Mouse (Mus musculus): ENCODE results near the gene Iqcf5. TPM values are rescaled to one million over a fixed set of nuclear protein-coding genes. Genes with fewer than 3 reads are reported as not detected.

Gene Iqcf5
- polyA plus RNA-seq, 1 experiment from 2014 or later: not detected

- peaks cover under 1% of the 10 kb centered on the region; the same call in 1 of the 2 replicates for H3K36me3 ChIP-seq
- peaks cover 45% of the 10 kb centered on the region for H3K4me1 ChIP-seq
- no peak overlapping the region for H3K4me2 ChIP-seq
- H3K27ac ChIP-seq: no peak overlapping the region
- H3K9me3 ChIP-seq (replicated peaks): no peaks in the 10 kb centered on the region
- 0 out of 2 replicates have a peak, but pooled peaks cover 3% of the 10 kb centered on the region for H3K27me3 ChIP-seq (replicated peaks)
- 65% methylated on average over 5 of the region's 5 CpGs for WGBS (ENCODE audit: insufficient replicate concordance)
- no peak overlapping the region for H3K4me3 ChIP-seq
- 0 out of 2 replicates have a peak overlapping the region, but pooled peaks have one; percentile 2 for H3K9ac ChIP-seq
- ATAC-seq: no peak
Measured at GRCm38 (mm10) chr9:106473753-106474105, 40.6 kb upstream of the Iqcf5 start.

GRCm38 (mm10) chr9:106474456-106474855 is 39.9 kb upstream of the Iqcf5 start:
- no peak for ATAC-seq
- WGBS (ENCODE audit: insufficient replicate concordance): 11% methylated on average over 6 of the region's 6 CpGs
- H3K9me3 ChIP-seq (replicated peaks): no peaks in the 10 kb centered on the region
- 0 out of 2 replicates have a peak, but pooled peaks cover 3% of the 10 kb centered on the region for H3K27me3 ChIP-seq (replicated peaks)
- H3K9ac ChIP-seq: no peak overlapping the region
- no peak overlapping the region for H3K27ac ChIP-seq
- peaks cover 7% of the 10 kb centered on the region; the same call in 1 of the 2 replicates for H3K36me3 ChIP-seq
- H3K4me1 ChIP-seq: peaks cover 45% of the 10 kb centered on the region
- H3K4me3 ChIP-seq: no peak overlapping the region
- no peak overlapping the region; the same call in 1 of the 2 replicates for H3K4me2 ChIP-seq

GRCm38 (mm10) chr9:106475046-106475445 is 39.3 kb upstream of the Iqcf5 start:
- Histone ChIP-seq H3K27ac (no peak overlapping the region), H3K4me3 (no peak overlapping the region), H3K9me3 (replicated peaks) (no peaks in the 10 kb centered on the region), H3K4me2 (peak overlapping the region; percentile 1; the same call in 1 of the 2 replicates), H3K27me3 (replicated peaks) (0 out of 2 replicates have a peak, but pooled peaks cover 3% of the 10 kb centered on the region), H3K36me3 (peaks cover 13% of the 10 kb centered on the region), H3K9ac (no peak overlapping the region), H3K4me1 (peaks cover 45% of the 10 kb centered on the region)
- 63% methylated on average over 7 of the region's 7 CpGs for WGBS (ENCODE audit: insufficient replicate concordance)
- no peak for ATAC-seq

GRCm38 (mm10) chr9:106475663-106476001 is 38.7 kb upstream of the Iqcf5 start, which contains the start of gene Rrp9:
TSS of gene Rrp9 (plus strand) at chr9:106475963.
- H3K36me3 ChIP-seq: peaks cover 19% of the 10 kb centered on the region
- no peak within 1 kb of the TSS for H3K9ac ChIP-seq
- H3K9me3 ChIP-seq (replicated peaks): no peaks in the 10 kb centered on the region
- H3K4me3 ChIP-seq: peak within 1 kb of the TSS; percentile 8; the same call in 1 of the 2 replicates
- peak within 1 kb of the TSS; percentile 85 for H3K4me2 ChIP-seq
- 72% methylated on average over 10 of the region's 10 CpGs for WGBS (ENCODE audit: insufficient replicate concordance)
- ATAC-seq: no peak
- H3K27ac ChIP-seq: peak within 1 kb of the TSS; percentile 4; the same call in 1 of the 2 replicates
- H3K4me1 ChIP-seq: peaks cover 45% of the 10 kb centered on the region
- 0 out of 2 replicates have a peak, but pooled peaks cover 3% of the 10 kb centered on the region for H3K27me3 ChIP-seq (replicated peaks)

GRCm38 (mm10) chr9:106476002-106476923 is 38.1 kb upstream of the Iqcf5 start:
- peak; percentile 4 for ATAC-seq
- Histone ChIP-seq H3K27ac (peak overlapping the region; percentile 4; the same call in 1 of the 2 replicates), H3K4me1 (peaks cover 45% of the 10 kb centered on the region), H3K4me3 (peak overlapping the region; percentile 8; the same call in 1 of the 2 replicates), H3K36me3 (peaks cover 25% of the 10 kb centered on the region), H3K27me3 (replicated peaks) (0 out of 2 replicates have a peak, but pooled peaks cover under 1% of the 10 kb centered on the region), H3K9ac (no peak overlapping the region), H3K4me2 (peak overlapping the region; percentile 85), H3K9me3 (replicated peaks) (no peaks in the 10 kb centered on the region)
- 13% methylated on average over 16 of the region's 16 CpGs for WGBS (ENCODE audit: insufficient replicate concordance)

- Histone ChIP-seq H3K9me3 (replicated peaks) (no peaks in the 10 kb centered on the region), H3K9ac (peak within 1 kb of the TSS; percentile 61), H3K27me3 (replicated peaks) (no peaks in the 10 kb centered on the region), H3K4me3 (peak within 1 kb of the TSS; percentile 69), H3K36me3 (peaks cover 33% of the 10 kb centered on the region), H3K4me1 (peaks cover 45% of the 10 kb centered on the region), H3K4me2 (peak within 1 kb of the TSS; percentile 85), H3K27ac (peak within 1 kb of the TSS; percentile 4; the same call in 1 of the 2 replicates)
- WGBS (ENCODE audit: insufficient replicate concordance): under 1% methylated on average over 41 of the region's 41 CpGs
- peak; percentile 97 for ATAC-seq
Measured at GRCm38 (mm10) chr9:106476924-106477484, 37.4 kb upstream of the Iqcf5 start, which contains the start of gene Parp3. TSS of gene Parp3 (minus strand) at chr9:106476949.

GRCm38 (mm10) chr9:106477649-106478048 is 36.7 kb upstream of the Iqcf5 start:
- peak overlapping the region; percentile 85 for H3K4me2 ChIP-seq
- no peaks in the 10 kb centered on the region for H3K9me3 ChIP-seq (replicated peaks)
- 1% methylated on average over 16 of the region's 16 CpGs for WGBS (ENCODE audit: insufficient replicate concordance)
- H3K4me3 ChIP-seq: peak overlapping the region; percentile 69
- peaks cover 45% of the 10 kb centered on the region for H3K4me1 ChIP-seq
- H3K27me3 ChIP-seq (replicated peaks): no peaks in the 10 kb centered on the region
- peaks cover 39% of the 10 kb centered on the region for H3K36me3 ChIP-seq
- peak overlapping the region; percentile 61 for H3K9ac ChIP-seq
- ATAC-seq: no peak
- H3K27ac ChIP-seq: no peak overlapping the region

- Histone ChIP-seq H3K4me1 (peaks cover 45% of the 10 kb centered on the region), H3K27me3 (replicated peaks) (no peaks in the 10 kb centered on the region), H3K4me3 (peak overlapping the region; percentile 69), H3K27ac (no peak overlapping the region), H3K9ac (peak overlapping the region; percentile 61), H3K36me3 (peaks cover 44% of the 10 kb centered on the region), H3K4me2 (peak overlapping the region; percentile 85), H3K9me3 (replicated peaks) (no peaks in the 10 kb centered on the region)
- WGBS (ENCODE audit: insufficient replicate concordance): 59% methylated on average over 9 of the region's 9 CpGs
- ATAC-seq: no peak
Measured at GRCm38 (mm10) chr9:106478101-106478500, 36.3 kb upstream of the Iqcf5 start.

GRCm38 (mm10) chr9:106480541-106480940 is 33.8 kb upstream of the Iqcf5 start:
- no peaks in the 10 kb centered on the region for H3K9me3 ChIP-seq (replicated peaks)
- H3K4me2 ChIP-seq: no peak overlapping the region
- no peak for ATAC-seq
- H3K27ac ChIP-seq: no peak overlapping the region
- 82% methylated on average over 7 of the region's 7 CpGs for WGBS (ENCODE audit: insufficient replicate concordance)
- H3K9ac ChIP-seq: no peak overlapping the region
- H3K4me1 ChIP-seq: peaks cover 27% of the 10 kb centered on the region
- H3K4me3 ChIP-seq: no peak overlapping the region
- H3K36me3 ChIP-seq: peaks cover 68% of the 10 kb centered on the region
- no peaks in the 10 kb centered on the region for H3K27me3 ChIP-seq (replicated peaks)

GRCm38 (mm10) chr9:106481075-106481474 is 33.3 kb upstream of the Iqcf5 start:
- Histone ChIP-seq H3K27me3 (replicated peaks) (no peaks in the 10 kb centered on the region), H3K36me3 (peaks cover 74% of the 10 kb centered on the region), H3K4me2 (no peak overlapping the region), H3K9me3 (replicated peaks) (no peaks in the 10 kb centered on the region), H3K9ac (no peak overlapping the region), H3K27ac (no peak overlapping the region), H3K4me1 (peaks cover 21% of the 10 kb centered on the region), H3K4me3 (no peak overlapping the region)
- no peak for ATAC-seq
- WGBS (ENCODE audit: insufficient replicate concordance): 81% methylated on average over 15 of the region's 15 CpGs

- Histone ChIP-seq H3K4me3 (no peak overlapping the region), H3K36me3 (peaks cover 76% of the 10 kb centered on the region), H3K9ac (no peak overlapping the region), H3K27me3 (replicated peaks) (no peaks in the 10 kb centered on the region), H3K4me1 (peaks cover 15% of the 10 kb centered on the region), H3K9me3 (replicated peaks) (no peaks in the 10 kb centered on the region), H3K27ac (no peak overlapping the region), H3K4me2 (no peak overlapping the region)
- no peak for ATAC-seq
- WGBS (ENCODE audit: insufficient replicate concordance): 86% methylated on average over 13 of the region's 13 CpGs
Measured at GRCm38 (mm10) chr9:106481676-106482075, 32.7 kb upstream of the Iqcf5 start.
